Mouse (Mus musculus): ENCODE measurements at regions not wholly inside any gene's neighbourhood (a gene's known extent, or its start where the extent isn't known, plus 50 kb on each side); places are given as distances from the start of the nearest gene placed in this dataset.

- no peak for DNase-seq (ENCODE audit: extremely low spot score)
Measured at GRCm38 (mm10) chr12:90946528-90946918, 208.3 kb upstream of the Dio2 start.

- no peak for DNase-seq (ENCODE audit: extremely low spot score)
Measured at GRCm38 (mm10) chr12:90945743-90946527, 207.7 kb upstream of the Dio2 start.

GRCm38 (mm10) chr12:90932684-90933083 is 194.4 kb upstream of the Dio2 start:
- DNase-seq (ENCODE audit: extremely low spot score), result no peak

DNA sequence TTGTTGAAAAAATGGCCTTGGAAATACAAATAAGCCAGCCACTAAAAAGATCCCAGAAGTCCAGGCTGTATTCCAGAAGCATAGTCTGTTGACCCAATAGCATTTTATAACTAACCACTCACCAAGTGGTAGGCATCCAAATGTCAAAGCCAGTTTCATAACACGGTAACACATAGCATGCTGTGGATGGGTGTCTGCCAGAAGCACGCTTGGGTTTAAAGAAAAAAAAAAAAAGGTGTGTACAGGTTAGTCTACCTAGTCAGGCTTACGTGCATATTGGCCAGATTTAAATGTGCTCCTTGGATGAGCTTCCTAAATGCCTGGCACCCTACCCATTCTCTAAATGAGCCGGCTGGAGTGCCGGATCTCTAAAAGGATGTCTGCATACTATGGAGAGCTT is 194.0 kb upstream of the Dio2 start:
- DNase-seq (ENCODE audit: extremely low spot score), result no peak

- no peak for DNase-seq (ENCODE audit: extremely low spot score)
Measured at GRCm38 (mm10) chr12:90930091-90930715, 192.0 kb upstream of the Dio2 start.

DNA sequence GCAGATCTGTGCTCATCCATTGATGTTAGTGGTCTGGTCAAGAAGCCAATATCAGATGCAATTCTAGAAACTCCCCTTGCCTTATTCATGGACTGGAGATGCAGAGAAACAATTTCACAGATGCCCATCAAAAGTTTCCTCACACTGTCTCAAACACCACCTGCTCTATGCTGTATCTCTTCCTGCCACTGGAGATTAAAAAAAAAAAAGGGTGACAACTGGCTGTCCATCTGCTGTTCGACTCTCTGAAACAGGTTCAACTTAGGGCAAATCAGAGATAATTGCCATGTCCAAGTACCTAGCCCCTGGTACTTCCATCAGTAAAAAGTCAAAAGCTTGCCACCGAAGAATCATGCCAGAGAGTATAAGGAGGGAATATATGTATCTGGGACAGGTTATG is 185.4 kb upstream of the Dio2 start:
- no peak for DNase-seq (ENCODE audit: extremely low spot score)

DNA sequence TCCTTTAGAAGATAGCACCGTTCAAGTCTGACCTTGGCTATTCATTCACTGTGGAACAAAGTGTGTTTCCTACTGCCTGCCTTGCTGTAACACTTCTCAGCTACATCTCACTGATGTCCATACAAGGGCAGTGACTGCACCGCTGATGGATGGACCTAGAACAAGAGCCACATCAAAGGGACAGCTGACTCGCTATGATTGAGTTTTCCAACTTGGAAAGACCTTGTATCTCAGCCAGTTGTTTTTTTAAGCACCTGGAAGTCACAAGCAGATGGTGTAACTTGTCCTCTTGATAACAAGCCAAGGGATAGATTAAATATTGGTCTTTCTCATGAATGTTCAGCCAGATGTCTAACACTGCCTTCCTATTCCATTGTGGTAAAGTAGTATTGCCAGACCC is 184.9 kb upstream of the Dio2 start:
- no peak for DNase-seq (ENCODE audit: extremely low spot score)

- no peak for DNase-seq (ENCODE audit: extremely low spot score)
Measured at GRCm38 (mm10) chr12:90921227-90921626, 183.0 kb upstream of the Dio2 start.

DNA sequence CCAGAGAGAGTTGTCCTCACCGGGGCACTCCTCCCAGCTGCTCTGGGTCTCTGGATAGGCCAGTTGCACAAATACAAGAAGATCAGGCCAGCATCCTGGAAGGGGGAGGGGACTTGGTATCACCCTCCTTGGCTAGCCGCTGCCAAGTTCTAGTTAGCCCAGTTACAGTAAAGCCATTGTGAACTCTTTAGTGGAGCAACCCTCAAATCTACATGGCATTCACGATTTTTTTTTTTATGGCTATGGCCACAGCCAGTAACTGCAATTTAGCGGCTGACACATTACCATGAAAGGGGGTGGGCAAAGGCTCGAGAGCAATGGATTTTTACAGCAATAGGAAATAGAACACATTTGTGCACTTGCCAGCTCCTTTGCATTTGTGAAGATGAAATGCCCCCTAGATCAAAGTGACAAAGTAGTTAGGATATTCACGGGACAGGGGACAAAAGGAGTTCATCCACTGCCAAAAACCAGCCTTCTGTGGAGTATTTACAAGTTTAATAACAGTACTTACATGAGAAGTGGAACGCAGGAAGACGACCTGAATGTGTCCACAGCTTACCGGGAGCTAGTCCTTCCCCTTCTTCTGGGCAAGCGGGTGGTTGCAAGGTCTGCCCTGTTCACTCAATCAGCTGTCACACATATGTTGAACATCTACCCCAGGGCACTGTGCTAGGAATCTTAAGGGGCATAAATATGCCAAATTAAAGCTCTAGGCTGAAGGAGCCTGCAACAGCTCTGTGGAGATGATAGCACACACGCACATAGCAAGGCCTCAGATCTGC is 177.9 kb upstream of the Dio2 start:
- DNase-seq (ENCODE audit: extremely low spot score), result no peak

DNA sequence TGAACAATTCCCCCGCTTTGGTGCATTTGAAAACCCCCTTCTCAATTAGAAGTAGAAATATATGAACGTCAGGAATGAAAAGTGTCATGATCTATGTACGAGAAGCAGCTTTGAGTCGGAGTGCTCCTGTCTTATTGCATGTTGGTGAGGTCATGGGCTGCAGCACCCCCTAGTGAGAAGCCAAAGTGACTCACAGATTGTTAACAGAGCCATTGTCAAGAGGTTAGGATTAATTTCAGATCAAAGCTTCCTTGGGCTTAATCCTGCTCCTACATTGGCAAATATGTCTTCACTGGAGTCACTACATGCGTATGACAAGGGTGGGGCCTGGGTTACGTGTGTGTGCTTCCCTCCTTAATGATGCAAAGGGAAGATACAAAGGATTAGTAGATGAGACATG is 165.8 kb upstream of the Dio2 start:
- no peak for DNase-seq (ENCODE audit: extremely low spot score)

DNA sequence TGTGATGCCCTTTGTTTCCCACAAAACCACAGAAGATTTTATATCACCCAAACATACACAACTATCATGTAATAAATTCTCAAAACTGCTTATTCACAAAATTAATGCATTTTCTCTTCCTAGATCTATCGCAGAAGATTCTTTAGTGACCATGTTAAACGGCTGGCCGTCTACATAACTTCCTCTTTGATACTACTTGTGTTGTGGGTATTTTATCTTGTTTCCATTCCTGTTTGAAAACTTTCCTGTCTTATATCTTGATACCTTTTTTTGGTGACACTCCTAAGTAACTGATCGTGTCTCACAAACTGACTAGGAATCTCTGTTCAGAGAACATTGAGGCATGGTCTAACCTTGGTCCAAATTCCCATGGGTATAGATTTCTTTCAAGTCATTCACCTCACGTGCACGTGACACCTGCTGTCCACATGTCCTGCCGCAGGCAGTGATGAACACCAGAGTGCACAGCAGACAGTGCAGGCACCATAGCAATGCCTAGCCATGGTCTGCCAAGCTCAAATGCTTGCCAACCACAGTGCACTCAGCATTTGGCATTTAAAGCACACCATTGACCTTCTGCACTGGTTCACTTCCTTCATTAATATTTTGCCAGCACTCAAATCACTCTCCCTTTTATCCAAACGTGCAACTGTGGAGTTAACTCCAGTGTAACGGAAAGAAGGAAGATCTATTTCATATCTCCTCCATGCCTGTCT is 155.6 kb upstream of the Dio2 start:
- DNase-seq (ENCODE audit: extremely low spot score), result no peak

- DNase-seq (ENCODE audit: extremely low spot score), result no peak
Measured at GRCm38 (mm10) chr12:90876230-90877005, 138.2 kb upstream of the Dio2 start.

DNA sequence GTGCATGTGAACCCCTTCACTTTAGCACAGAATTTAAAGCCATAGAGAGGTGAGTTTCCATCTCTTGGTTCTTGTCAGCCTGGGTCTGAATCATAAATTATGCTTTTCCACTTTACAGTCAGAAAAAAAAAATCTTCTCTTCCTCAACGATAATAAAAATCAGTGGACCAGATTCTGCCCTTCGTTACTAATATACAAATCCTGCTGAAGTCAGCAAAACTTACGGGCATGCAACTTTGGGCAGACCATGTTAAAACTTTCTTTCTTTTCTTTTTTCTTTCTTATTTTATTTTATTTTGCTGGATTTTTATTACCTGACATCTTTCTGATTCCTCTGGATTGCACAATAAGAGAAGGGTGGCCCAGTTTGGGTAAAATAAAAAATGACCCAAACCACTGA is 136.6 kb upstream of the Dio2 start:
- no peak for DNase-seq (ENCODE audit: extremely low spot score)

DNA sequence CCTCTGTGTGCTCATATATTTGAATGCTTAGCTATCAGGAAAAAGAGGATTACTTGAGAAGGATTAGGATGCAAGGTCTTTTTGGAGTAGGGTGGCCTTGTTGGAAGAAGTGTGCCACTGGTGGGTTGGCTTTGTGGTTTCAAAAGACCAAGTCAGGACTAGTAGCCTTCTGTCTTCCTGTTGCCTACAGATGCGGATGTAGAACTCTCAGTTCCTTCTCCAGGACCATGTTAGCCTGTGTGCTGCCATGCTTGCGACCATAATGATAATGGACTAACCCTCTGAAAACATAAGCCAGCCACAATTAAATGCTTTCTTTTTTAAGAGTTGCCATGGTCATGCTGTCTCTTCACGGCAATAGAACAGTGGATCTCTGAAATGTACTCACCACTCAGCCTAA is 135.7 kb upstream of the Dio2 start:
- no peak for DNase-seq (ENCODE audit: extremely low spot score)

DNA sequence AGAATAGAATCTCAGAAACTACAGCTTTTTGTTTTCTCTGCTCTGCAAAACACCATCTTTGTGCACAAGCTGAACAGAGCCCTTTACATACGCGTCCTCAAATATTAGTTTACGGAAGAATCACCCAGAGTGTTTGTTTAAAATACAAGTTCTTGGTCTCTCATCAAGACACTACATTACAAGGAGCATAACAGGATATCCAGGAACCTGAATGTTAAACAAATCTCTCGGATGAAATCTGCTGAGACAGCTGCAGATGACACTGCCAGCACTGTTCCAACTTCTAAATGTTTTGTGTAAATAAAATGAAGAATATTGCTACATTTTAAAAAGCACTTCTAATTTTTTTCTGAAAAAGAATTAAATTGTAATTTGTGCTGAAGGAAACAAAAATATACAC is 128.4 kb upstream of the Dio2 start:
- no peak for DNase-seq (ENCODE audit: extremely low spot score)

GRCm38 (mm10) chr12:90862632-90863031 is 124.4 kb upstream of the Dio2 start:
- DNase-seq (ENCODE audit: extremely low spot score), result no peak

DNA sequence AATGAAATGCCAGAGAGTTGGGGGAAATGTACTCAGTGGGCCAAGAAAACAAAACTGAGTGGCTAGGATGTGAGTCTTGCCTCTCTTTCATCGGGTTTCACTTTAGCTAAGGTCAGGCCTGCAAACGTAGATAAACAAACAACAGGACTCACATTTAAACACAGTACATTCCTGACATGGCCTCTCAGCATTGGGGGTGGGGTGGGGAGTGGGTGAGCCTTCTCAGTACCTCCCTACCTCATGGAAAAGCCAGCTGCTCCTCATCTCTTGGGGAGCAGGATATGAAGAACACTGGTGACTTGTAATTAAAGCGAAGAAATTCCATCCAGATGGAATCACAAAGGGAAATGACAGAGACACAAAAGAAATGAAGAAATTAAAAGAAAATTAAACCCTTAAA is 119.5 kb upstream of the Dio2 start:
- peak; percentile 31 for DNase-seq (ENCODE audit: extremely low spot score)

- no peak for DNase-seq (ENCODE audit: extremely low spot score)
Measured at GRCm38 (mm10) chr12:90810666-90811065, 72.4 kb upstream of the Dio2 start.

- no peak for DNase-seq (ENCODE audit: extremely low spot score)
Measured at GRCm38 (mm10) chr12:90790562-90790961, 52.3 kb upstream of the Dio2 start.
